Mouse (Mus musculus): ENCODE results near the gene Arfgap1. TPM values are rescaled to one million over a fixed set of nuclear protein-coding genes. Genes with fewer than 3 reads are reported as not detected.

Arfgap1 gene
- 114 and 124 TPM in 2 replicates for polyA plus RNA-seq (2015; fragmentation: Nextera tagmentation; extraction: Ambion mirVana)

- Histone ChIP-seq H3K27me3 (replicated peaks) (no peaks in the 10 kb centered on the region), H3K36me3 (peaks cover 22% of the 10 kb centered on the region), H3K9ac (replicated peaks) (peak within 1 kb of the TSS; percentile 89), H3K4me1 (peaks cover 24% of the 10 kb centered on the region), H3K4me3 (replicated peaks) (peak within 1 kb of the TSS; percentile 79), H3K27ac (replicated peaks) (peak within 1 kb of the TSS; percentile 90), H3K9me3 (replicated peaks) (no peaks in the 10 kb centered on the region), H3K4me2 (peak within 1 kb of the TSS; percentile 89)
- WGBS = under 1% methylated on average over 57 of the region's 57 CpGs
- ATAC-seq (ENCODE audit: low FRiP score) = peak; percentile 93
Observed at GRCm38 (mm10) chr2:180967010-180967763, at the start of gene Arfgap1. TSS of gene Arfgap1 (plus strand) at chr2:180967225.

DNA sequence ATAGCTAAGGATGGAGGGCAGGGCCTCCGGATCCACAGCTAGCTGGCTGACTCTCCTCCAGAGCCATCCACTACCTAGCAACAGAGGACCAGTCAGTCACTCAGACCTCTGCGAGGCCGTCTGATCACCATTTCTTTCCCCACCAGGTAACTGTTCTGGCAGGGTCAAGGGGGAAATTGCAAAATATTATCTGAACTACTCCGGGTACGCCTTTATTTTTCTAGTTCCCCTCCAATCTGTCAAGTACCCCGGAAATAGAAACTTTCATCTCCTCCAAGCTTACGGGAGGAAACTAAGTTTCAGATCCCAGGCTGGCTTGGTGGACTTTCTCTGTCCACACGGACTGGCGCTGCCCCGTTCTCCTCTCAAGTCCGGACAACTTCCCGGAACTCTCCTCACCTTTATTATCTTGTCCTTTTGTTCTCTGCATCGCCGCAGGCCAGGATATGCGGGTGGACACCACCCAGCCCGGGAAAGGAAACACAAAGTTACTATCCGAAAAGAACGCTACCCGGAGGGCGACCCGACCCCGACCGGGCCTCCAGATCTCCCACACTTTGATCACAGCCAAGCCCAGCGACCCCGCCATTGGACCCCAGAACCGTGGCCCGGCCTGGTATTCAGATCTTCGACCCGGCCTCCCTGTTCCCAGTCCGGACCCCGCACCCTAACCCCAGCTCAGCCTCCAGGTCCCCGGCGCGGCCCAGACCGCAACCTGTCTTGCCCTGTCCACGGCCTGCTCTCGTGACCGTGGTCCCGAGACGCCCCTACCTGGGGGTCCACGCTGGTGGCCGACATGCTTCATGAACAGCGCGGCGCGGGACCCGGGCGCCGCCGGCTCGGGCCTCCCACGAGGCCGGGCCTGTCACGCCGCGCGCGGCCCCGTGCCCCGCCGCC is 46.9 kb upstream of the Arfgap1 start:
- Histone ChIP-seq H3K4me3 (replicated peaks) (peak overlapping the region; percentile 100), H3K27me3 (replicated peaks) (peaks cover 5% of the 10 kb centered on the region; the same call in 1 of the 2 replicates), H3K9me3 (replicated peaks) (no peaks in the 10 kb centered on the region), H3K4me2 (peak overlapping the region; percentile 89), H3K9ac (replicated peaks) (peak overlapping the region; percentile 99), H3K27ac (replicated peaks) (peak overlapping the region; percentile 80), H3K36me3 (peaks cover 28% of the 10 kb centered on the region), H3K4me1 (peaks cover 35% of the 10 kb centered on the region)
- ATAC-seq (ENCODE audit: low FRiP score) = peak; percentile 64
- WGBS = under 1% methylated on average over 61 of the region's 61 CpGs

DNA sequence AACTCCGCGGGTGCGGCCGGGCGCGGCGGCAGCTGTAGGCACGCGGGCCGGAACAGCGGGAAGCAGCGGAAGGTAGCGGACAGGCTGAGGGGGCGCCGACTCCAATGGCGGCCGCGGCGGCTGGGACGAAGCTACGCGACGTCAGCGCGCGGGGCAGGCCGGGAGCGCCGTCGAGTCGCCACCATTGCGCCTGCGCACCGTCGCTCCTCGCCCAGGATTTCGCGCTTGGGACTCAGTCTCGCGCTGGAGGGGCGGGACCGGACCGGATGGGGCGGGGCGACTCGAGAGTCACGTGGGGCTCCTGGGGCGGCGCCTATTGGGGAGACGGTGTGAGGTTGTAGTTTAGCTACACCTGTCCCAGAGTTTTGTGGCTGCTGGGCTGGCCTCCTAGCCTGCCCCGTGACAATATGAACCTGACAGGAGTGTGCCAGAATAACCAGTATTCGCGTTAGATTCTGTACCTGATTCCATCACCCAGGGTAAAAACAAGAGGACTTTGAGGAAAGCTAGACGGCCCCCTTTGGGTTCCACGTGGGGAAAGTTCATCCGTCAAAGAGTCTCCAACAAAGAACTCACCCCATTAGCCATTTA is 46.1 kb upstream of the Arfgap1 start, which contains the start of gene Ythdf1:
Ythdf1 (minus strand) TSS at position 140 of the 591 bp plus-strand sequence.
- H3K4me2 ChIP-seq = peak within 1 kb of the TSS; percentile 89
- peak within 1 kb of the TSS; percentile 99 for H3K9ac ChIP-seq (replicated peaks)
- peak; percentile 95 for ATAC-seq (ENCODE audit: low FRiP score)
- no peaks in the 10 kb centered on the region for H3K9me3 ChIP-seq (replicated peaks)
- 1% methylated on average over 46 of the region's 56 CpGs for WGBS
- H3K4me3 ChIP-seq (replicated peaks) = peak within 1 kb of the TSS; percentile 100
- peaks cover 5% of the 10 kb centered on the region; the same call in 1 of the 2 replicates for H3K27me3 ChIP-seq (replicated peaks)
- H3K4me1 ChIP-seq = peaks cover 33% of the 10 kb centered on the region
- H3K27ac ChIP-seq (replicated peaks) = peak within 1 kb of the TSS; percentile 80
- peaks cover 22% of the 10 kb centered on the region for H3K36me3 ChIP-seq

DNA sequence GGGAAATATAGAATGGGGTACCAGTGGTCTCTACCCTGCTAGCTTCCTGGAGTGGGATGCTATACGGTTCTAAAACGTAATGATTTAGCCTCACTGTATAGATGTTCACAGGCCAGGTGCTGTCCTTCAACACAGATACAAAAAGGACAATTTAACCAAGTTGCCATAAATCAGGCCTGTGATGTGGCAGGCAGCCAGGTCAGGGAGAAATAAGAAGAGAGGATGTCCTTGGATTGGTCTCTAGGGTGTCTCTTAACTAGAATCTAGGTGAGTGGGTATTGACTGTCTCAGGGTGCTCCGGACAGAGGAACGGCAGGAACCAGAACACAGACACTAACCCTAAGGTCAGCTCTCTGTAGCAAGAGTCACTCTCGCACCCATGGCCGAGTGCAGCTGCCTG is 44.3 kb upstream of the Arfgap1 start:
- Histone ChIP-seq H3K4me1 (peaks cover 25% of the 10 kb centered on the region), H3K27ac (replicated peaks) (no peak overlapping the region), H3K27me3 (replicated peaks) (peaks cover 5% of the 10 kb centered on the region; the same call in 1 of the 2 replicates), H3K9ac (replicated peaks) (no peak overlapping the region), H3K9me3 (replicated peaks) (no peaks in the 10 kb centered on the region), H3K4me3 (replicated peaks) (no peak overlapping the region), H3K4me2 (no peak overlapping the region), H3K36me3 (peaks cover 10% of the 10 kb centered on the region)
- no peak for ATAC-seq (ENCODE audit: low FRiP score)
- WGBS = 90% methylated on average over 6 of the region's 6 CpGs

GRCm38 (mm10) chr2:180925176-180925575 is 41.8 kb upstream of the Arfgap1 start:
- H3K4me2 ChIP-seq = no peak overlapping the region
- no peak for ATAC-seq (ENCODE audit: low FRiP score)
- H3K27me3 ChIP-seq (replicated peaks) = peaks cover 5% of the 10 kb centered on the region; the same call in 1 of the 2 replicates
- H3K4me3 ChIP-seq (replicated peaks) = no peak overlapping the region
- no peaks in the 10 kb centered on the region for H3K9me3 ChIP-seq (replicated peaks)
- no peaks in the 10 kb centered on the region for H3K36me3 ChIP-seq
- H3K27ac ChIP-seq (replicated peaks) = no peak overlapping the region
- H3K9ac ChIP-seq (replicated peaks) = no peak overlapping the region
- WGBS = 7% methylated on average over 4 of the region's 4 CpGs
- peaks cover 5% of the 10 kb centered on the region for H3K4me1 ChIP-seq

GRCm38 (mm10) chr2:180928723-180929122 is 38.3 kb upstream of the Arfgap1 start, which contains the start of gene Birc7:
TSS of gene Birc7 (plus strand) at chr2:180929023.
- 50% methylated on average over 4 of the region's 4 CpGs for WGBS
- no peak for ATAC-seq (ENCODE audit: low FRiP score)
- no peaks in the 10 kb centered on the region for H3K4me1 ChIP-seq
- H3K9me3 ChIP-seq (replicated peaks) = no peaks in the 10 kb centered on the region
- no peak within 1 kb of the TSS for H3K27ac ChIP-seq (replicated peaks)
- H3K4me3 ChIP-seq (replicated peaks) = no peak within 1 kb of the TSS
- no peak within 1 kb of the TSS for H3K4me2 ChIP-seq
- H3K36me3 ChIP-seq = no peaks in the 10 kb centered on the region; the same call in 1 of the 2 replicates
- peaks cover 5% of the 10 kb centered on the region; the same call in 1 of the 2 replicates for H3K27me3 ChIP-seq (replicated peaks)
- no peak within 1 kb of the TSS for H3K9ac ChIP-seq (replicated peaks)

DNA sequence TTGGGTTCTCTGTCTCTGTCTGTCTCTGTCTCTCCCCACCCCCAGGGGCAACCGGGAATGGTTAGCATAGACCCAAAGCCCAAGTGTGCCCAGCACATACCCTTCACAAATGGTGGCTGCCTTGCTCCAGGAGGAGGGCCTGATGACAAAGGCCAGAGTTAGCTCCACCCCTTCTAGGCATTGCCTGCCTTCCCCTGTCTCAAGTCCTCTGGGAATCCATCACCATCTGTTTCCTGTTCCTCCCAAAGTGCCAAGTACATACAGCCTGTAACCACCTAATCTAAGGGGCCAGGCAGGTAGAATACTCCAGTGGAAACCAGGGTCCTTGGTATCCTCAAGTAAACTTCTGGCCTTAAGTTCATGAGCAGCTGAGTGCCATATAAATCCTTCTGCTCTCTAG is 34.6 kb upstream of the Arfgap1 start:
- Histone ChIP-seq H3K9me3 (replicated peaks) (no peaks in the 10 kb centered on the region), H3K36me3 (peaks cover 21% of the 10 kb centered on the region; the same call in 1 of the 2 replicates), H3K4me1 (no peaks in the 10 kb centered on the region), H3K27ac (replicated peaks) (no peak overlapping the region), H3K27me3 (replicated peaks) (no peaks in the 10 kb centered on the region), H3K4me2 (no peak overlapping the region), H3K9ac (replicated peaks) (no peak overlapping the region), H3K4me3 (replicated peaks) (no peak overlapping the region)
- WGBS = 67% methylated on average over 1 of the region's 1 CpGs
- ATAC-seq (ENCODE audit: low FRiP score) = no peak

DNA sequence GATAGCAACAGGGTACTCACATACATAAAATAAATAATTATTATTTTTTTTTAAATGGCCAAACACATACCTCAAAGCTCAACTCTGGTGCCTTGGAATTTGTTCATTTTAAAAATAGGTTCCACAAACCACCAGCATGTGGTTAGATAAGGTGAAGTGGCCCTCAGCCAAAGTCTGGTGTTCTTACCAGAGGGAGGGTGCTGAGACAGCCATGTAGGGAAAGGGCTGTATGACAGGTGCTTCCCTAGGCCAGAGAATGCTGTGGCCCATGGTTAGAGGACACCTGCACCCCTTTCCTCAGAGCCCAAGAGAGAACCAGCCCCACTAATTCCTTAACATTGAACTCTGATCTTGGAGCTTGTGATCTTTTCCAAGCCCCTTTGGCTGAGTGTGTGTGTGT is 26.8 kb upstream of the Arfgap1 start:
- Histone ChIP-seq H3K4me2 (no peak overlapping the region), H3K4me1 (0 out of 2 replicates have a peak, but pooled peaks cover 6% of the 10 kb centered on the region), H3K4me3 (replicated peaks) (no peak overlapping the region), H3K9ac (replicated peaks) (no peak overlapping the region), H3K27me3 (replicated peaks) (no peaks in the 10 kb centered on the region), H3K36me3 (0 out of 2 replicates have a peak, but pooled peaks cover 22% of the 10 kb centered on the region), H3K9me3 (replicated peaks) (no peaks in the 10 kb centered on the region), H3K27ac (replicated peaks) (no peak overlapping the region)
- ATAC-seq (ENCODE audit: low FRiP score) = no peak

GRCm38 (mm10) chr2:180941869-180942268 is 25.2 kb upstream of the Arfgap1 start:
- 0 out of 2 replicates have a peak, but pooled peaks cover 6% of the 10 kb centered on the region for H3K4me1 ChIP-seq
- ATAC-seq (ENCODE audit: low FRiP score) = peak; percentile 55; the same call in 1 of the 2 replicates
- no peak overlapping the region for H3K9ac ChIP-seq (replicated peaks)
- H3K4me2 ChIP-seq = no peak overlapping the region
- H3K27ac ChIP-seq (replicated peaks) = peak overlapping the region; percentile 33; the same call in 1 of the 2 replicates
- no peaks in the 10 kb centered on the region for H3K9me3 ChIP-seq (replicated peaks)
- 0 out of 2 replicates have a peak, but pooled peaks cover 13% of the 10 kb centered on the region for H3K36me3 ChIP-seq
- H3K27me3 ChIP-seq (replicated peaks) = no peaks in the 10 kb centered on the region
- no peak overlapping the region for H3K4me3 ChIP-seq (replicated peaks)

DNA sequence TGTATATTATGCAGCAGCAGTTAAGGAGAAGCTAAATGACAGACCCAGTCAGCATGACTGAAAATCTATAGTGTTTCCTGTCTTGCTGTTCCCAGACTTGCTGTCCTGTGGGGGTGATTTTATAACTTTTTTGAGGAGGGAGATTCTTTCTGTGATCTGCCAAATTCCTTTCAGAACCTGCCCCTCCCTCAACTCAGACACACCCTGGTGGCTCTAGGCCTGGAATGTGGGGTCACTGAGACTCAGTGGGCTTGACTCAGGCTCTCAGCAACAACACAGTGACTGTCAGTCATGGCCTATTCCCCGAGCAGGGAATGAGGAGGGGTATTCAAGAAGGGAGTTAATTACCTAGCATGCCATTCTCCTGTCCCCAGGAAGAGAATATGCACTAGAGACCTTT is 17.1 kb upstream of the Arfgap1 start:
- Histone ChIP-seq H3K4me3 (replicated peaks) (no peak overlapping the region), H3K36me3 (no peaks in the 10 kb centered on the region), H3K4me1 (peaks cover 35% of the 10 kb centered on the region), H3K27me3 (replicated peaks) (no peaks in the 10 kb centered on the region), H3K9me3 (replicated peaks) (no peaks in the 10 kb centered on the region), H3K9ac (replicated peaks) (no peak overlapping the region), H3K4me2 (no peak overlapping the region), H3K27ac (replicated peaks) (no peak overlapping the region)
- no peak for ATAC-seq (ENCODE audit: low FRiP score)
- 22% methylated on average over 1 of the region's 1 CpGs for WGBS

- peak overlapping the region; percentile 65 for H3K4me3 ChIP-seq (replicated peaks)
- no peaks in the 10 kb centered on the region for H3K9me3 ChIP-seq (replicated peaks)
- H3K4me2 ChIP-seq = peak overlapping the region; percentile 82
- peaks cover 39% of the 10 kb centered on the region for H3K4me1 ChIP-seq
- no peaks in the 10 kb centered on the region for H3K27me3 ChIP-seq (replicated peaks)
- peak overlapping the region; percentile 92 for H3K27ac ChIP-seq (replicated peaks)
- H3K9ac ChIP-seq (replicated peaks) = peak overlapping the region; percentile 78; the same call in 1 of the 2 replicates
- H3K36me3 ChIP-seq = no peaks in the 10 kb centered on the region
- WGBS = 3% methylated on average over 9 of the region's 9 CpGs
- 0 out of 2 replicates have a peak, but pooled peaks have one; percentile 39 for ATAC-seq (ENCODE audit: low FRiP score)
Observed at GRCm38 (mm10) chr2:180952731-180953171, 14.3 kb upstream of the Arfgap1 start.

Data from neural tube, embryonic 15.5 days (tissue).